Mouse (Mus musculus): ENCODE measurements around the gene Chuk. TPM values are rescaled to one million over a fixed set of nuclear protein-coding genes. Genes with fewer than 3 reads are reported as not detected.

Chuk gene
- polyA plus RNA-seq, 1 experiment from 2014 or later, result 54.6 TPM

DNA sequence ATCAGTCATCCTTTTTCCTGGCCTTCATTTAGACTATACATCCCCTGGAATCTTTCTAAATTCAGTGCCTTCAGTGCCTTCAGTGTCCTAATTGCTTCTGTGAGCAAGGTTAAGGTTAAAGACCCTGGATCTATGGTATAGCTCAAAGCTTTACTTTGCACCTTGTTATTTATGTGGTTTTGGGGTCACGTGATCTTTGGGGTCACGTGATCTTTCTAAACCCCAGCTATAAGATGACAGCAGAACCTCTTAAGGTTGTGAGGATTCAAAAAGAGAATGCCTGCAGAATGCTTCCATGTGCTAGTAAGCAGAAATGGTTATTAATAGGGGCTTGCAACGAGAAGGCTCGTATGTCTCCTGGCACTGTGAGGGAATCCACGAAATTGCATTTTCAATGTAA, 73.9 kb downstream of the Chuk start:
- peaks cover 34% of the 10 kb centered on the region for H3K36me3 ChIP-seq (ENCODE audit: control insufficient read depth, insufficient read depth, low read length)
- WGBS, result 89% methylated on average over 5 of the region's 5 CpGs
- no peak overlapping the region for H3K27ac ChIP-seq (ENCODE audit: low read depth, low read length)

DNA sequence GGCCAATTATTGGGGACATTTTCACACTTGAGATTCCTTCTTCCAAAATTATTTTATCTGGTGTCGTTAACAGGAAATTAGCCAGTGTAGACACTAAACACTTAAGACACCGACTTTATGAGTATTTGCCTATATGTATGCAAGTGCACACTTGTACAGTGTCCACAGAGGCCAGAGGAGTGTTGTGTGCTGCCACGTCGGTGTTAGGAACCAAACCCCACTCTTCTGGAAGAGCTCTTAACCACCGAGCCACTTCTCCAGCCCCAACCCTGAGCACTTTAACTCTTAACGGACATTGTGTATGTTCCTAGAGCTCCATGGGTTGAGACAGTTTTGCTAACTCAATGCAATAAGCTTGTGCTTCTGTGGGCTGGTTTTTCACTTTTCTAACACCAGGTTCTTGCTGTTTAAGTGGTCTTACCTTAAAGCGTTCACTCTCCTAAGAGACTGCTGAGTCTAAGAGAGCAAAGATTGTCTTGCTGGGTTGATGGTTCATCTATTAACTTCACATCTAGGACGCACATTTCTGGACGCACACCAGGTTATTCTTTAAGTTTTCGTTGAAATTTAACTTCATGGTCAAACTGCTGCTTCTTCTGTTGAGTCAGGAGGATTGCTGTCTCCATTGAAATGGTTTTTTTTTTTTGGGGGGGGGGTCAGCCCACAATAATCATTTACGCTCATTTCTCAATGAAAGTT, 75.1 kb downstream of the Chuk start:
- WGBS, result 82% methylated on average over 11 of the region's 11 CpGs

More for the DNA sequence above, 73.9 kb downstream of the Chuk start:
- H3K4me2 ChIP-seq (replicated peaks; ENCODE audit: low read depth, low read length), result no peak overlapping the region
- no peak for ATAC-seq (ENCODE audit: low FRiP score, low TSS enrichment)
- H3K9ac ChIP-seq (ENCODE audit: low read depth, low read length), result no peak overlapping the region
- no peaks in the 10 kb centered on the region for H3K9me3 ChIP-seq (ENCODE audit: control insufficient read depth, low read length)
- H3K27me3 ChIP-seq (ENCODE audit: control insufficient read depth, insufficient read depth, low read length), result no peaks in the 10 kb centered on the region
- no peak overlapping the region for H3K4me3 ChIP-seq (ENCODE audit: low read length)
- H3K4me1 ChIP-seq (ENCODE audit: control insufficient read depth, insufficient read depth, low read length), result no peaks in the 10 kb centered on the region

DNA sequence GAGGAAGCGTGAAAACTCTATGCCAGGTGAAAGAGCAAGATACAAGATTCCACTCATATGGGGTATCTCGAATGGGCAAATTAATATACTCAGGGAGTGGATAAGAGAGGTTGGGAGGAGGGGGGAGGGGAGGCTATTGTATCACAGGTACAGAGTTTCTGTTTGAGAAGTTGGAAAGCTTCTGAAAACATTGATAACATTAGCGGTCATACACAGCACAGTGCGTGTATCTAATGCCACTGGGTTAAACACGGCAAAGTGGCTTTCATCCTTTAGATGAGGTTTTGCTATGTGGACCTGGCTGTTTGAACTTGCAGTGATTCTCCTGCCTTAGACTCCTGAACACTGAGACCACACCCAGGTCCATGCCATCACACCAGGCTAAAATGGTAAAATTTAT, 77.3 kb downstream of the Chuk start:
- Histone ChIP-seq H3K9ac (ENCODE audit: low read depth, low read length) (no peak overlapping the region), H3K4me2 (replicated peaks; ENCODE audit: low read depth, low read length) (no peak overlapping the region), H3K36me3 (ENCODE audit: control insufficient read depth, insufficient read depth, low read length) (peaks cover 12% of the 10 kb centered on the region; the same call in 1 of the 2 replicates), H3K27ac (ENCODE audit: low read depth, low read length) (no peak overlapping the region), H3K4me1 (ENCODE audit: control insufficient read depth, insufficient read depth, low read length) (no peaks in the 10 kb centered on the region; the same call in 1 of the 2 replicates), H3K9me3 (ENCODE audit: control insufficient read depth, low read length) (no peaks in the 10 kb centered on the region), H3K4me3 (ENCODE audit: low read length) (no peak overlapping the region), H3K27me3 (ENCODE audit: control insufficient read depth, insufficient read depth, low read length) (no peaks in the 10 kb centered on the region)
- WGBS, result 87% methylated on average over 5 of the region's 5 CpGs
- no peak for ATAC-seq (ENCODE audit: low FRiP score, low TSS enrichment)

More for the DNA sequence above, 75.1 kb downstream of the Chuk start:
- no peak for ATAC-seq (ENCODE audit: low FRiP score, low TSS enrichment)
- Histone ChIP-seq H3K27ac (ENCODE audit: low read depth, low read length) (no peak overlapping the region), H3K4me2 (replicated peaks; ENCODE audit: low read depth, low read length) (no peak overlapping the region), H3K4me1 (ENCODE audit: control insufficient read depth, insufficient read depth, low read length) (no peaks in the 10 kb centered on the region), H3K27me3 (ENCODE audit: control insufficient read depth, insufficient read depth, low read length) (no peaks in the 10 kb centered on the region), H3K9ac (ENCODE audit: low read depth, low read length) (no peak overlapping the region), H3K9me3 (ENCODE audit: control insufficient read depth, low read length) (no peaks in the 10 kb centered on the region), H3K36me3 (ENCODE audit: control insufficient read depth, insufficient read depth, low read length) (peaks cover 25% of the 10 kb centered on the region), H3K4me3 (ENCODE audit: low read length) (no peak overlapping the region)

DNA sequence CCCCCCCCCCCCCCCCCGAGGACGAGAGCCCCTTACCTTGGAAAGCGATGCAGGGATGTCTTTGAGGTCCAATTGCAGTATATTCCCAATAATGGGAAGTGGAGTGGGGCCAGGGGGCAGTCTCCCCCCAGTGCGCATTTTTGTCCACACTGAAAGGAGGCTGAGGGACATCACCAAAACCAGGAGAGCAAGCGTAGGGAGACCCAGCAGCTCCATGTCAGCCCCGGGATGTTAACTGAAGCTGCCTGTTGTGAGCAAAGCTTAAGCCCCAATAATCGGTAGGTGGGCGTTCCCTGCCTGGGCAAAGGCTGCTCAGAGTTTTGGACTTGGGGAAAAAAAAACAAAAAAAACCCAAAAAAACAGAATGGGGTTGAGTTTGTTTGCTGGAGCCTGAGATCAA, 78.3 kb downstream of the Chuk start, which contains the start of gene Cyp2c23:
Gene Cyp2c23, minus strand, starts transcription at position 237 of the 400 bp plus-strand sequence.
- no peaks in the 10 kb centered on the region; the same call in 1 of the 2 replicates for H3K4me1 ChIP-seq (ENCODE audit: control insufficient read depth, insufficient read depth, low read length)
- H3K9me3 ChIP-seq (ENCODE audit: control insufficient read depth, low read length), result no peaks in the 10 kb centered on the region
- no peak within 1 kb of the TSS for H3K27ac ChIP-seq (ENCODE audit: low read depth, low read length)
- no peaks in the 10 kb centered on the region for H3K27me3 ChIP-seq (ENCODE audit: control insufficient read depth, insufficient read depth, low read length)
- no peak within 1 kb of the TSS for H3K4me3 ChIP-seq (ENCODE audit: low read length)
- no peak for ATAC-seq (ENCODE audit: low FRiP score, low TSS enrichment)
- 87% methylated on average over 7 of the region's 8 CpGs for WGBS
- no peak within 1 kb of the TSS for H3K4me2 ChIP-seq (replicated peaks; ENCODE audit: low read depth, low read length)
- H3K9ac ChIP-seq (ENCODE audit: low read depth, low read length), result no peak within 1 kb of the TSS
- peaks cover 3% of the 10 kb centered on the region; the same call in 1 of the 2 replicates for H3K36me3 ChIP-seq (ENCODE audit: control insufficient read depth, insufficient read depth, low read length)

DNA sequence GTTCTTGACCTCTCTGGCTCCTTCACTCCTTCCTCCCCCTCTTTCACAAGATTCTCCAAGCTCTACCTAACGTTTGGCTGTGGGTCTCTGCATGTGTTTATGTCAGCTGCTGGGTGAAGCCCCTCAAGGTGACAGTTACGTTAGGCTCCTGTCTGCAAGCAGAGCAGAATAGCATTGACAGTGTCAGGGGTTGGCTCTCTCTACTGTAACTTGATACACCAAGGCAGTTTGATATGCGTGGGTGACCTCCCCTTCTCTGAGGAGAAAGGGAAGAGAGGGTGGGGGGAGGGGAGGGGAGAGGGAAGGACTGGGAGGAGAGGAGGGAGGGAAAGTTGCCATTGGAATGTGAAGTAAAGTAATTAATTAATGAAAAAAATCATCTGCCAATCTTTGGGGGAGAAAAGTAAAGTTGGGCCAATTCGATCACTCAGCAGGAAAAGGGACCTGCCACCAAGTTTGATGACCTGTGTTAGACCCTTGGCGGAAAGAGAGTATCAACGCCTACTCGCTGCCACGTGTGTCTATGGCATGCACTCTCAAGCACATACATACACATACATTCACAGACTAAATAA, 80.2 kb downstream of the Chuk start:
- WGBS, result 47% methylated on average over 8 of the region's 8 CpGs
- H3K4me1 ChIP-seq (ENCODE audit: control insufficient read depth, insufficient read depth, low read length), result no peaks in the 10 kb centered on the region; the same call in 1 of the 2 replicates
- H3K4me2 ChIP-seq (replicated peaks; ENCODE audit: low read depth, low read length), result no peak overlapping the region
- H3K36me3 ChIP-seq (ENCODE audit: control insufficient read depth, insufficient read depth, low read length), result no peaks in the 10 kb centered on the region
- no peaks in the 10 kb centered on the region for H3K9me3 ChIP-seq (ENCODE audit: control insufficient read depth, low read length)
- H3K27me3 ChIP-seq (ENCODE audit: control insufficient read depth, insufficient read depth, low read length), result no peaks in the 10 kb centered on the region
- no peak overlapping the region for H3K4me3 ChIP-seq (ENCODE audit: low read length)
- no peak overlapping the region for H3K27ac ChIP-seq (ENCODE audit: low read depth, low read length)
- H3K9ac ChIP-seq (ENCODE audit: low read depth, low read length), result no peak overlapping the region
- ATAC-seq (ENCODE audit: low FRiP score, low TSS enrichment), result no peak

DNA sequence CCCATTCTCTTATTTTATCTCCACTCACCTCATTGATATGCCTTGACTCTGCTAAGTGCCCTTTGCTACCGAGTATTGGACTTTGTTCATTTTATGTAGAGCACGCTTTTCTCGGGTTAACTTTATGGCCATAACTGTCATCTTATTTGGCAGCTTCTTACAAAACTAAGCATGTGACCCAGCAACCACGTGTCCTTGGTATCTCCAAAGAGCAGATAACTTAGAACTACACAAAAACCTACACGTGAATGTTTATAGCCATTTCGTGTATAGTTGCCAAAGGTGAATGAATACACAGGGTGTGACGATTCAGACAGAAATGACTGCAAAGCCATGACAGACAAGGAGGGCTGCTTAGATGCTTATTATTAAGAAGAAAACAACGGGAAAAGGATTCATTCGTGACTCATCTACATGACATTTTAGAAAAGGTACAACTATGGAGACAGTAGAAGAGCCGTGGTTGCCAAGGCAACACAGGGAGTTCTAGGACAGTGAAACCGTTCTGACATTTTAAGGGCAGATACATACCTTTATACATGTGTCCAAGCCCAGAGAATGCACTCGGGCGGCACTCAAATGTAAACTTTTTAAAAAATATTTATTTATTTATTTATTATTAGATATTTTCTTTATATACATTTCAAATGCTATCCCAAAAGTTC, 82.2 kb downstream of the Chuk start:
- Histone ChIP-seq H3K27ac (ENCODE audit: low read depth, low read length) (no peak overlapping the region), H3K27me3 (ENCODE audit: control insufficient read depth, insufficient read depth, low read length) (no peaks in the 10 kb centered on the region), H3K36me3 (ENCODE audit: control insufficient read depth, insufficient read depth, low read length) (no peaks in the 10 kb centered on the region), H3K9me3 (ENCODE audit: control insufficient read depth, low read length) (no peaks in the 10 kb centered on the region), H3K4me1 (ENCODE audit: control insufficient read depth, insufficient read depth, low read length) (no peaks in the 10 kb centered on the region; the same call in 1 of the 2 replicates), H3K9ac (ENCODE audit: low read depth, low read length) (no peak overlapping the region), H3K4me3 (ENCODE audit: low read length) (no peak overlapping the region), H3K4me2 (replicated peaks; ENCODE audit: low read depth, low read length) (no peak overlapping the region)
- 90% methylated on average over 13 of the region's 13 CpGs for WGBS
- ATAC-seq (ENCODE audit: low FRiP score, low TSS enrichment), result no peak

Other genes with a start within 250 kb of the Chuk start
- 21.5 and 24.2 TPM in 2 replicates for gene Dnmbp, start 167.3 kb downstream of the Chuk start, polyA plus RNA-seq (2014; fragmentation: Nextera tagmentation; extraction: Ambion mirVana)
- 20.3 and 32.3 TPM in 2 replicates for gene Cpn1, start 120.9 kb downstream of the Chuk start, polyA plus RNA-seq (2014; fragmentation: Nextera tagmentation; extraction: Ambion mirVana)
- 0.31 TPM in 1 of 2 replicates, not detected in the other for gene Cyp2c23, start 78.3 kb downstream of the Chuk start, polyA plus RNA-seq (2014; fragmentation: Nextera tagmentation; extraction: Ambion mirVana)
- gene Erlin1, start 37.7 kb downstream of the Chuk start, polyA plus RNA-seq (2014; fragmentation: Nextera tagmentation; extraction: Ambion mirVana), result 29.7 and 39.0 TPM in 2 replicates
- gene Cwf19l1, start 28.4 kb upstream of the Chuk start, polyA plus RNA-seq (2014; fragmentation: Nextera tagmentation; extraction: Ambion mirVana), result 26.2 and 39.2 TPM in 2 replicates
- gene Bloc1s2, start 39.0 kb upstream of the Chuk start, polyA plus RNA-seq (2014; fragmentation: Nextera tagmentation; extraction: Ambion mirVana), result 95.1 and 117 TPM in 2 replicates
- gene Pkd2l1, start 85.0 kb upstream of the Chuk start, polyA plus RNA-seq (2014; fragmentation: Nextera tagmentation; extraction: Ambion mirVana), result 0.06 TPM in 1 of 2 replicates, not detected in the other
- 0.12 and 0.96 TPM in 2 replicates for gene Scd3, start 95.8 kb upstream of the Chuk start, polyA plus RNA-seq (2014; fragmentation: Nextera tagmentation; extraction: Ambion mirVana)
- gene Scd2, start 186.2 kb upstream of the Chuk start, polyA plus RNA-seq (2014; fragmentation: Nextera tagmentation; extraction: Ambion mirVana), result 103 and 205 TPM in 2 replicates
- gene Scd4, start 225.6 kb upstream of the Chuk start, polyA plus RNA-seq (2014; fragmentation: Nextera tagmentation; extraction: Ambion mirVana), result 0.11 TPM in 1 of 2 replicates, not detected in the other